Mouse (Mus musculus) megakaryocyte progenitor cell, adult 5-6 weeks (primary cell): ENCODE measurements around the gene Palm2. TPM values are rescaled to one million over a fixed set of nuclear protein-coding genes. Genes with fewer than 3 reads are reported as not detected.

Experiments
- ATAC-seq: replicated peaks from 2 replicates; pipeline ENCODE4 v1.8.0; 2016; ENCODE audit warnings: mild to moderate bottlenecking, moderate TSS enrichment, inconsistent platforms; ENCODE audit not compliant: poor library complexity
- total RNA-seq, 2 experiments: library from RNA; stranded (forward) in 1 of 2; stranded (reverse) in 1 of 2; fragments of 157-497, 149-512 nt in 1 of 2; fragments of 200-1000 nt in 1 of 2; gene quantifications; 2 replicates each; pipeline versions ENCODE4 v1.2.3 to v1.2.4; 2015 to 2017

Gene Palm2
- total RNA-seq, 2 experiments from 2014 or later: not detected

DNA sequence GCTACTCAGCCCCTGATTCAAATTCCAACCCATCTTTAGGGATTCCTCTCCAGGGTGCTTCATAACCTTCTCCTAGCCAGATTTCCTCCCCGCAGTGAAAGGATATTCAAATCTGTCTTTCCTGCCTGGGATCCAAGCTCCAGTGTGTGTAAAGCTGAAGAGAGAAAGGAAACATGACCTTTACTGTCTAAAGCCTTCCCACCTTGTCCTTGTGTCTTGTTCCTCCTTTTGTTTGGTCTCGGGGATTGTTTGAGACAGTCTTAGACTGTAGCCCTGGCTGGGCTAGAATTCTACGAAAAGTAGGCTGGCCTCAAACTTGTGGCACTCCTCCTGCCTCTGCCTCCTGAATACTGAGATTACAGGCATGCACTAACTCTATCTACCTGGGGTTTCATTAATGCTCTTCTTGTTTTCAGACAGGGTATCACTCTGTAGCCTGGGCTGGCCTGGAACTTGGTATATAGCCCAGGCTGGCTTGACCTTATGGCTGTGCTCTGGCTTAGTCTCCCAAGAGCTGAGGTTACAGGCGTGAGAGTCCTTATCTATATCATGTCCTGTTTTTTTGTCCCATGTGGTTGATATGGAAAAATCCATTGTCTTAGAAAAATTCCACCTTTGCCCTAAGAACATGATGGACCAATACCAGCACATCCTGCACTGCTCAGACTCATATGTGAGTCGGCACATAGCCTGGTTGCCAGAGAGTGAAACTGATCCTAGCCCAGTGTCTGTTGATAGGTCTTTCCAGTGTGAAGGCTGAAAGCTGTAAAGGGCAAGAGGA is 260.5 kb downstream of the Palm2 start:
- ATAC-seq: no peak

DNA sequence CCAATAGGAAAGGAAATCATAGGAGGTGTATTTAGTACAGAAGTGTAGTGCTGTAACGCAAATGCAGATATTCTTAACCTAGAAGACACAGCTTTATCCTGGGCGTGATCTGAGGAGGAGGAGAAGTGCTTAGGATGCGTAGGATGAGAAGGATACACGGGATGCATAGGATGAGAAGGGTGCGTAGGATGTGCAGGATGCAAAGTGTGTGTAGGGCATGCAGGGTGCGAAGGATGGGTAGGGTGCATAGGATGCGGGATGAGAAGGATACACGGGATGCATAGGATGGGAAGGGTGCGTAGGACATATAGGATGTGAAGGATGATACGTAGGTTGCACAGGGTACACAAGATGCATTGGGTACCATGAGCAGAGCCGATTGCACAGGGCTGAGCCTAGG is 262.9 kb downstream of the Palm2 start:
- no peak for ATAC-seq

DNA sequence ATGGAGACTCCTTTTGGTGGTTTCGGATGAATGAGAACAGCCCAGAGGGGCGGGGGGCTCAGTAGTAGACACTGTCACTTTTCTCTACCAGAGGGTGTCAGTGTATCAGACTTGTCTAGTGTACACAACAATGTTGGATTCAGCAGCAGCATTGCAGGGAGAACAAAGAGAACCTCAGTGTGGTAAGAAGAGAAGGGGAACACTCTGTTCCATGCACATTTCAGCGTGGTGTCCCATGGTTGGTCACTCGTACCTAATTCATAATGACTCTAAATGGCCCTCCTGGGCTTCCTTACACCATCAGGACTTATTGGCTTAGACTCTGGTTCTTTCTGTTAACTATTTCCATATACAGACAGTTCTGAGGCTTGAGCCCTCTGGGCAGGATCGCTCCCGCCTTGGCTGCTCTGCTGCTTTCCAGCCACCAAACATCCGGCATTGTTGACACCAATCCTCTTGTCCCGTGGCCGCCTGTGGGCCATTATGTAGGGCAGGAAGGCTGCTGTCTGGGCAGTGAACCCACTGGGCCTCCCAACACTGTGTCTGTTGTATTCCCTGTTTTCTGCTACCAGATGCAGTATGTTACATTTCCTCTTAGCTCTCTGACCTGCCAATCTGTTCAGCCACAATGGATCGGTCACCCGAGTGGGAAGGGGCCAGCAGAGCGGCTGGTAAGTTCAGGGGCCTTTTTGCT is 264.0 kb downstream of the Palm2 start:
- ATAC-seq: no peak

DNA sequence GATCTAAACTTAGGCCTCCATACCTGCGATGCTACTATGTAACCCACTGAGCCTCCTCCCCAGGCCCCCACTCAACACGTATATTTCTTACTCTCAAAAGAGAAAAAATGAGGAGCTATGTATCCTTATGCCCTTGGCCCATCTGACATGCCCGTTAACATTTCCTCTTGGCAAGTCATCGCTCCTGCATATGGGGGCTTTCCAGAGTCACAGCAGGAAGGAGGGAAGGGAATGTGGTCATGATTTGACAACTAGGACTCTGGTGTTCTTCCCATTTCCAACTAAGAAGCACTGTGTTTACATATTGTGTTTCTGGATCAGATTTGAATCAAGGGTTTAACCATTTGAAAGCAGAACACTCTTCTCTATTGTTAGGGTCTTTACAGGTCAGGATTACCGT is 267.5 kb downstream of the Palm2 start:
- ATAC-seq: no peak

DNA sequence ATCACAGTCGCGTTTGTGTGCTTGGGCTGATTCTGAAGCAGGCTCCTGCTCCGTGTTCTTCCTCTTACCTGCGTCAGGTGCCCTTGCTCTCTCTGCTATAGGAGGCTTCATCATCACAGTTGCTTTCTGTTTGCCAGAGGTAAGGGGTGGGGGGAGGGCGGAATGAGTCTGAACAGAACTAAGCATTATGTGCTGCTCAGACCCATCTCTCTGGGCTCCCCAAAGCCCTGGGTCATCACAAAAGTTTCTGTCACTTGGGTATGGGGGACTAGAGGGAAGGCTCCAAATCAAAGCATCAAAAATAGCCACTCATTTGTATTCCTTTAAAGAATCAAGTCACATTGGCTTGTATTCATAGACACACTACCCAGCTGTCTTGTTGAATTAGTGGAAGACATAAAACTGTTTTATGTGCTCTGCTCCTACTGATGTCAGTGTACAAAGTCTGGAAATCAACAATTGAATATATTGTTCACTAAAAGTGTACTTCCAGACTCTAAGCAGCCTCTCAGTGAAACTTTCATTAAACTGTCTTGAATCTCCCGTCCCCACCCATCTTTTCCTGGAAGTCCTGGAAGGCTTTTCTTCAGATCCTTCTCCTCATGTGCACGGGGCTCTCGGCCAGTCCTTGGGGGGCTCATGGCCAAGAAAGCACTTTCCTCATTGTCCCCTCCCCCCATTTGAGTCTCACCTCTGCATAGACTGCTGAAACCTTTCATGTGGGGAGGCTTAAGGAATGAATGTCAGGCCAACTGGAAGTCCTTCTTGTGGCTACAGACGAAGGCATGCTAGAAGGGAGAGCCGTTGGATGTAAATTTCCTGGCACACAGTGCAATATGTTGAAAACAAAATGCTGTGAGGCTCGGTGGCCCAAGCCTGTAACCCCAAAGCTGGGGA is 269.8 kb downstream of the Palm2 start:
- ATAC-seq: no peak

DNA sequence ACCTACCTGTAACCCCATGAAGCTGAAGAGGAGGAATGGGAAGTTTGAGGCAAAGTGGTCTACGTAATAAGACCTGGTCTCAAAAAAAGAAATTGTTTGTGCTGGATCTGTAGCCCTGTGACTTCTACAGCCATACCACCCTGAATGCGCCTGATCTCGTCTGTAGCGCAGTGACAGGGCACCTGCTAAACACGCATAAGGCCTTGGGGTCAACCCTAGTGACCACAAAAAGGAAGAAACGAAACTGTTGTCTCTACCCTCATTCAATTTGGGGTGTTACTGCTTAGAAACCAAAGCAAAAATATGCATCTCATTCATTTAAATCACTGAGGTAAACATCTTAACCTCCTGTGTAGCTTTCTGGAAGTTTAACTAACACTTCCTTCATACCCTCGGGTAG is 270.5 kb downstream of the Palm2 start:
- ATAC-seq: peak; percentile 64

DNA sequence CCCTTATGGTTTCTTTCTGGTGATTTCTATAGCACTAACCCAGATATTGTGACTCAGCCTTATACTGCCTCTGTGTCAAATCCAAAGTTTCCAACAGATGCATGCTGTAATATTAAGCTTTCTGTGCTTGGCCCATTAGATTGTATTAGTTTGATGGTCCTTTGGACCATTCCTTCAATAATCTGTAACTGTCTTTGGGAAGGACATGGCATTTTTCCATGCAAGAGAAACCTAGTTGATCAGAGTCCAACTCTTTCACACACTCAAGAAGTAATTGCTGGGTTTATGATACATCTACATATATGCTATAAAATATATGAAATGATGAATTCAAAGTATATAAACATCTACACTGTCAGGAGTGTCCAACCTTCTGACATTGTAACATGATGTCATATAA is 281.8 kb downstream of the Palm2 start:
- ATAC-seq: no peak

DNA sequence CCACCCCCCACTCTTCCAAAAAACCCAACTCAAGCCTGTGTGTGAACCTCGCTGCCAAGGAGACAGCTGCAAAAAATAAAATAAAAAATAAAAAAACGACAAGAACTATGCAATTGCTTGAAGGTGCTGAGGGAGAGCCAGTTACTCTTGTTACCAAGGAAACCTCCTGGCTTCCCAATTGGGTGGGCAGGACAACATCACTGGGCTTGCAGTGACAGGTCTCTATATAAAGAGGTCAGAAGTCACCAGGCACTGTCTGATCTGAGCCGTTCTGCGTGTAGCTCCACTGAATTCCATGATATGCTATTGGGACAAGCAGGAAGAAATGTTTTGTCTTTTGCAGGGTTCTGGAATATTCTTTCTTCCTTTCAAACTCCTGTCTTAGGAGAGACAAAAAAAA is 282.7 kb downstream of the Palm2 start:
- ATAC-seq: no peak

DNA sequence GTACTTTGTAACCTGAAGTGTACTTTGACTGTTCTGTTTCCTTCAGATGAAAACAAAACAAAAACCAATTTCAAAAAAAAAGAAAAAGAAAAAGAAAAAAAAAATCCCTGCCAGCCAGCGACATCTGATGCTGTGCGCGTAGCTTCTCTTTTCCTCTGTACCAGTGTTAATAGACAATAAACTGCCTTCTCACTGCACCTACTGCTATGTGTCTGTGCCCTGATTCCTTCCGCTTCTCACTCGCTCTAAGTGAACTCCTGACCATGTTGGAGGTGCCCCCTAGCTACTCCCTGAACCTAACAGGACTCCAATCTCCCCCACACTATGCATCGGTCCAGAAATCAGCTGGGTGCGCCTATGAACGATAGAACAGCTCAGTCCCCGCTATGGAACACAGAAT is 283.3 kb downstream of the Palm2 start, which contains the start of gene Akap2:
Gene Akap2 (plus strand): TSS at position 304 of the 400 bp plus-strand sequence.
- ATAC-seq: no peak

DNA sequence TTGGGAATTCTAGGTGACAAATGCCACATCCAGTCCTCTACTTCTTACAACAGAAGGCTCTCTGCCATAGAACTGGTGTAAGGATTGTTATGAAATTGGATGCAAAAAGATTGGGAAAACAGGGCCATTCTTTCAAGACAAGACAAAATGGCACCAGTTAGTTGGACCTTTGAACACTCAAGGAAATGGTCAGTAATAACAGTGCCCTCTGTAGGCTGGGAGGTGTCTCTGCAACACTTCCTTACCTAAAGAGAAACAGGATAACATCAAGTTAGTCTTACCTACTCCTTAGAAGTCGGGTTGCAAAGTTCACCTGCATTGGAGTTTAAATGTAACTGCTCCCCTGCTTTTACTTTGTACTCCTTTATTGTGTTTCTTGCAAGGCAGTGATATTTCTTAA is 285.3 kb downstream of the Palm2 start:
- no peak for ATAC-seq

DNA sequence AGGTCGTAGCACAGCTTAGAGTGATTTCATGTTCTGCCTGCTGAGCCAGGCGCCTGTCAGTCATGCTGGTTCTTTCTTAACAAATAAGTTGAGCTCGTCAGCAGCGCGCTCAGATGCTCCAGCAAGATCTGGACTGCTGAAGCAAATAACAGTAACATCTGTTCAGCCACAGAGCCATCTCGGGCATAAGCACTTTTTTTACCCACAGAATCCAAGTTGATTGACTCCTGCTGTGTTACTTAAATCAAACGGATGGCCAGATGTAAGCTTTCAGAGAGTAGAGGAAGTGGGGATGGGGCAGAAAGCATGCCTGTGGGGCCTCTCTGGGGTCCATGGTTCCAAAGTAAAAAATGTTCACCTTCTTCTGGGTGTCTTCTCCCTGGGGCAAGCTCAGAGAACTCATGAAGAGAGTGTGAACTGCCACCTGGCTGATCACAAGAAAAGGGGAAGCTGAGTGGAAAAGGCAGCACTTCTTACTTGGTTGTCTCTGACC is 286.9 kb downstream of the Palm2 start:
- ATAC-seq: no peak

DNA sequence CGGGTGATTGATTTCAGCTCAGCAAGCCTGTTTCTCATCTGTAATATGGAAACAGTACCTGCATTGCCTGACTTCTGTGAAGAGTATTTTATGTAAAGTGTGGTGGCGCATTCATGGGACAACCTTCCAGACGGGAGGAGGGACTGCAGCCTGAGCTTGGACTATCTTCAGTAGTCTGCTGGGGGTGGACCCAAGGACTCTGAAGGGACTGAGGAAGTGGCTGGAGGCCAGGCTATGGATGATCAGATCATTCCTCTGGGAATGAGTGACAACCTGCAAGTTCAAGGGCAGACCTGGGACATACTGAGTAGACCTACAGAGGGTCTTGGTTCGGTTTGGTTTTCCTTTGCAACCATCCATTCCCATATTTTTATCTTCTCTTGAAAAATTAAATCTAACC is 288.2 kb downstream of the Palm2 start:
- no peak for ATAC-seq

DNA sequence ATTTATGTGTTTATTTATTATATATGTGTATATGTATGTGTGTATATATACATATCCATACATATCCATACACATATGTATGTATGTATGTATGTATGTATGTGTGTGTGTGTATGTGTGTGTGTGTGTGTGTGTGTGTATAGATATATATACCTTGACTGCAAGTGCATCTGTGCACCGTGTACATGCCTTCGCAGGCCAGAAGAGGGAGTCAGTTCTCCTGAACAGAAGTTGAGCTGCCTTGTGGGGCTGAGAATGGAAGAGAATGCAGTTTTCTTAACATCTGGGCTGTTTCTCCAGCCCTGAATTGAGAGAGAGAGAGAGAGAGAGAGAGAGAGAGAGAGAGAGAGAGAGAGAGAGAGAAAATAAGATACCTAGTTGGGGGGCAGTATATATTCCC is 289.6 kb downstream of the Palm2 start:
- ATAC-seq: peak; percentile 69

DNA sequence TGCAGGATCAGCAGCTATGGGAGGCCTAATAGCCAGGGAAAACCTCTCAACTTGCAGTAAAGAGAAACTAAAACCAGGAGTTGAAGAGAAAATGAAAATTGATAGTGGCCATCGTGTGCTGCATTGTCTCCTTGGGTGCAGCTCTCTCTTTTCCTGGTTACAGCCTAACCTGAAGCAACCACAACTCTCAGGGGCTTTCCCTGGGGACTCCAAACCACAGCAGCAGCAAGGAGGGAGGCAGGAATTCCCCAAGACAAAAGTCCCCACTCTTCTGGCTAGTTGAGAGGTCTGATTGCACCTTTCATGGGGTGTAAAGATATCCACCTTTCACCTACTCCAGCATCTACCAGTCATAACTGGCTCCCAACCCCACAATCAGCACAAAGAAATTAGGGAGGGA is 291.5 kb downstream of the Palm2 start:
- no peak for ATAC-seq

DNA sequence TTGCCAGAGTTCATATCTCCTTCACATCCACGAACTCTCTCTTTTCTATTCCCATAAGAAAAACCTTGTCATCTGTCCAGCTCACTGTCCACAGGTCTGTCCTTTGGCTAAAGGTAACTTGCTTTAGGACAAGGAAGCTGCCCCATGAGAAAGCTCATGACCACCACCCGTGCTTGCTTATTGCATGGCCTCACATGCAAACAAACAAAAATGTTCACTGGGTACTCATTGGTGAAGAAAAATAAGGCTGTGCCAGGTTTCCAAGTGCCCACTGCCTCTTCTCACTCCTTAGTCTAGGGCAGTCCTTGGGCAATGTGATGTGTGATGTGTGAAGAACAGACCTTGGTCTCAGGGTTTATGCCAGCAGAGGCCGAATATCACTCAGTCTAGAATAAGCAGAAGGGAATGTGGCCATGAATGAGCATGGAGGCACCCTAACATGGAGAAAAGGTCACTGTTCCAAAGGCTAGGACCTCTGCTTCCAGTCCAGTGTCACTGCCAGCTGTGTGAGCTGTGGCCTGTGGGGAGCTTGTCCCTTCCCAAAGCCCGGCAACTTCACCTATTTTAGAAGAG is 294.6 kb downstream of the Palm2 start:
- ATAC-seq: no peak

DNA sequence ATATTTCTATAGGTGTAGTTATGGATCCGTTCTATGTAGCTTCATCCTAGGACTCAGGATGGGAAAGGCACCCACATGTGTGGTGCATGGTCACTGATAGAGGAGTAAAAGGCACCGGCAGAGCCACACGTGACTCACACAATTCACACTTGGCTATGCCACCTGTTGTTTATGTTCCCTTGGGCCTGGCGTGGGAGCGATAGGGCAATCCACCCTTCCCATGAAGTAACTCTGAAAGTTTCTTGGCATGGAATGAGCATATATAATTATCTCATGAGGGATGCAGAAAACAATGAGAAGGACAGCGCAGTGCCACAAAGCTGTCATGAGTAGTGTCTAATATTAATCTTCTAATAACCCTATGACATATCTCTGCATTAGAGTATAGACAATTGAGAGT is 296.0 kb downstream of the Palm2 start:
- no peak for ATAC-seq

DNA sequence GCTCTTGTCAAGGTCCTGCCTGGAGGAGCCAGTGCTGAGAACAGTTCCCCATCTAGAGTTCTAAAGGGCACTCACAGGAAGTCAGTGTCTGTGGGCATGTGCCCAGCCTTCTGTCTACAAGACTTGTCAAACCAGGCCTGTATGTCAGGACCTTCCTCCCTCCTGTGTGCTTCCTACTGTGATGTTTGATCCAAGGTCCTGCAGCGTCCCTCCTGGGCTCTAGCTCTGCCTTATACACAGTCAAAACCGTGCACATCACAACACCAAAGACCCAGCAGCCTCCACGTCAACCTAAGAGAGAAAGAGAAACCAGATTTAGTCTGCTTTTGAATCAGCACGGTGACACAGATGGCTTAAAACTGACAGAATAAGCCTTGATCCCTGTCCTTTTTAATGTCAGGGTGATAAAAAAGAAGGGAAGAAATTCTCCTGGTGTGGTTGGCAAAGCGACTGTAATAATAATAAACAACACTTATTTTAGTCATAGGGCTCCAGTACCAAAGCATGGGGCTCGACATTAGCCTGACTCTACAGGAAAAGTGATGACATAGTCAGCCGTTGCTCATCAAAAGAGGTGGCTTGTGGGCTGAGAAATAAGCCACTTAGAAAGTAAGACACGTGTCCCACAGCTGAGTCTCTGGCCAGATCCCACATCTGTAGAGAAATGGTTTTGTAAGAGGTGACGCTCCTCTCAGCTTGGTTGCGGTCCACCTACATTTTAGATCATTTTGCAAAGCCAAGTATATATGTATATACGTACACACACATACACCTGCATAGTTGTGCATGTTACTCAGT is 297.0 kb downstream of the Palm2 start:
- 0 out of 2 replicates have a peak, but pooled peaks have one; percentile 12 for ATAC-seq

DNA sequence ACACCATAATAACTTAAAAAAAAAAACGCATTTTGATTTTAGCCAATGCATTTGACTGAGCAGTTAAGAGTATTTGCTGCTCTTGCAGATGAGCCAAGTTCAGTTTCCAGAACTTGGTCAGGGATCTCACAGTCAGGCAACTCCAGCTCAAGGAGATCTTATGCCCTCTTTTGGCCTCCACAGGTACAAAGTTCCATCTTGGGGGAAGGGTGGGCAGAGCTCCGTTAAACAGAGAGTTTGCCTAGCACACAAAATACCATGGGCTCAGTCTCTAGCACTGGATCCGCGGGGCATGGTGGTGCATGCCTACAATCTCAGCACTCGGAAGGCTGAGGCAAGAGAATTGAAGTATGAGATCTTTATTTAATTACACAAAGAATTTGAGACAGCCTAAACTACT is 298.3 kb downstream of the Palm2 start:
- no peak for ATAC-seq

DNA sequence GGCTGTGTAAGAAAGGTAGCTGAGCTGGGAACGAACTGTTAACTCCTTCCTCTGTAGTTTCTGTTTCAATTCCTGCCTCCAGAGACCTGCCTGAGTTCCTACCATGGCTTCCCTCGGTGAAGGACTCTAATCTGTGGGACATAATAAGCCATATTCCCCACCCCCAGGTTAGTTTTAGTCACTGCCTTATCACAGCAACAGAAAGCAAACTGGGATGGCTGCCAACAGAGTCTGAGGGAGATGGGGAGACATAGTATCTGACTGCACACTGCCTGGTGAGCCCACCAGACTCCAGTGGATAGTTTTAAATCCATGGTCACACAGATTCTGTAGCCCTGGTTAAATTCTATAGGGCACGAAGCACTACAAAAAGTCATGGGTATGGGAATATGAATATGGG is 299.4 kb downstream of the Palm2 start:
- peak; percentile 88 for ATAC-seq

DNA sequence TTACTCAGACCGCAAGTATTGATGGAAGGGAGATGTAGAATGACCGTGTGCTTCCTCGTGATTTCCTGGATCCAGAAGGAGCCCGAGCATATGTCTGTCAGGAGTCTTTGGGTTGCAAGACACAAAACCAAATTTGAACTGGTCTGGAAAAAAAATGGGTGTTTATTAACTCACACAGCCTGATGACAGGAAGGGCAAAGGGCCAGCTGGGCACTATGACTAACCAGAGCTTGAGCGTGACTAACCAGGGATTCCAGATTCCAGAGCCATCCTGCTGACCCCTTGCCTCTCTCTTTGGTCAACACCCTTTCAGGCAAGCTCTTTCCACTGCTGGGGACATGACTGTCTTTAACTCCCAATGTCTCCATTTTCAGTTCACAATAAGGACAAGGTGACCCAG is 301.4 kb downstream of the Palm2 start:
- no peak for ATAC-seq
